Mouse (Mus musculus) brain, adult 2 months (tissue): ENCODE data around the gene Ncbp1.

Experiments
- DNase-seq: peaks from one replicate; pipeline ENCODE4 v3.0.0; 2011; ENCODE audit warnings: low read depth, low spot score

Ncbp1 gene

GRCm38 (mm10) chr4:46201834-46202561 lies 63.6 kb downstream of the Ncbp1 start:
- DNase-seq, result peak; percentile 91

DNA sequence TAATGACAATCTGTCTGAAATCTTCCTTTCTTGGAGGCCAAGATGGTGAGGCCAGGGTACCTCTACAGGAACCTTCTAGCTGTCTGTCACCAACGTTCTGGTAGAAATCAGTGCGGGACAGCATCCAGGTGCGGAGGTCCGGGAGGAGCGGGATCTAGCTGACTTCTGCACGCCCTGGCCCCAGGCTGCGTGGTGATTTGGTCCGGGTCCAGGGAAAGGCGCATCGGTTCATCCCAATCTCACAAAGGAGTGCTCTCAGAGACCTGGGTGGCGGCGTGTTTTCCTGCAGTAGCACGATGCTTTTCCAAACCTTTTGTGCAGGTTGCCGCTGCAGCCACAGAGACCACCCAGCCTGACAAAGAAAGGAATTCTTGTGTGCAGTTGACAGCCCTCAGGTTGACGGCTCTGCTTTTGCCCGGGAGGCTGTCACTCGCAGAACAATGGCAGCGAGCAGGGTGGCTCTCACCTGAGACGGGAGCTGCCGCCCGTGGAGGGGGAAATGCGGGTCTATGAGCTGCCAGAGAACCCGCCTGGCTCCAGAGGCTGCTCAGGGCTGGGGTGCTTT lies 64.2 kb downstream of the Ncbp1 start:
- DNase-seq, result peak; percentile 31

DNA sequence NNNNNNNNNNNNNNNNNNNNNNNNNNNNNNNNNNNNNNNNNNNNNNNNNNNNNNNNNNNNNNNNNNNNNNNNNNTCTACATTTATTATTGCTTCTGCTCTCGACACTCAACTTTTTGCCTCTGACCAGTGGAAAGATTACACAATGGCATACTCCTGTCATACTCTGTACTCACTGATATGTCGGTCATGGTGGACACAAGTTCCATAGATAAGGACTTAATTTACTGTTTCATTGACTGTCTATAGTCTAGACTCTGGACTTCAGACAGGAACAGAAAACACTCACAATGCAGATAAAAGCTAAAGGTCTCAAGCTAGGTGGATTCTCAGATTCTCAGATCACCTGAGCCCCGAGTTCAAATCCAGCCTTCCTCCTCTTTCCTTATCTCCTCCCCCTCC lies 82.7 kb downstream of the Ncbp1 start:
- DNase-seq, result no peak
